ENCODE assay signal across 20 mouse cellular contexts in genomic region chr4:138353438-138354171, GRCm38 (mm10). TPM values are rescaled to one million over a fixed set of nuclear protein-coding genes. Genes with fewer than 3 reads are reported as not detected.
DNase-seq lines count a peak whose midpoint lies in the region; ATAC-seq and TF ChIP-seq lines count a peak whose summit lies in the region.
"Had no signal": no experiment of that assay in that cellular context is flagged by ENCODE, and none has a peak within 500 bp of the region (broad histone marks: within the 10 kb centered on the region; RNA-seq: fewer than 3 reads in every experiment).

No protein-coding gene starts in this region.

- peak; percentile 63 for DNase-seq in adrenal gland, postnatal 14 days
- DNase-seq in adrenal gland, adult 18-20 months (ENCODE audit: low spot score in 2 of 2): no peak
- peak; percentile 82 for DNase-seq in kidney, adult 11 months
- peak; percentile 74 for DNase-seq in kidney, postnatal 14 days
- no peak for DNase-seq in layer of hippocampus, adult 18-20 months (ENCODE audit: low spot score in 2 of 2)
- DNase-seq: gastrocnemius, adult 2 months; layer of hippocampus, postnatal 36 days; lung, postnatal 36 days; midbrain, embryonic 14.5 days; thymus, postnatal 36 days had no signal

- no peaks in the 10 kb centered on the region for H3K27me3 ChIP-seq in kidney, embryonic 14.5 days (ENCODE audit: control insufficient read depth, insufficient read depth, low read length)
- no peaks in the 10 kb centered on the region for H3K27me3 ChIP-seq in intestine, postnatal 0 days (replicated peaks; ENCODE audit: control insufficient read depth, insufficient read depth, low read length)
- H3K27me3 ChIP-seq: liver, embryonic 15.5 days; Patski had no signal

- H3K4me3 ChIP-seq in kidney, embryonic 14.5 days (ENCODE audit: low read length): no peak overlapping the region
- H3K4me3 ChIP-seq in intestine, postnatal 0 days (ENCODE audit: low read depth, low read length): no peak overlapping the region
- H3K4me3 ChIP-seq: erythroblast, embryonic 14.5 days; gastrocnemius, adult 2 months; hindbrain, embryonic 10.5 days; limb, embryonic 10.5 days; liver, embryonic 15.5 days had no signal

- H3K36me3 ChIP-seq in kidney, embryonic 14.5 days (ENCODE audit: control insufficient read depth, insufficient read depth, low read length): no peaks in the 10 kb centered on the region
- no peaks in the 10 kb centered on the region for H3K36me3 ChIP-seq in intestine, postnatal 0 days (ENCODE audit: control insufficient read depth, insufficient read depth)
- H3K36me3 ChIP-seq: hindbrain, embryonic 10.5 days; limb, embryonic 10.5 days; liver, embryonic 15.5 days had no signal

- 0 out of 2 replicates have a peak, but pooled peaks have one; percentile 8 for TF ChIP-seq CTCF in intestine, postnatal 0 days (IDR thresholded peaks at IDR 0.05; ENCODE audit: low read depth)

- no peak overlapping the region for H3K9ac ChIP-seq in kidney, embryonic 14.5 days (ENCODE audit: low read depth, low read length)
- H3K9ac ChIP-seq in intestine, postnatal 0 days (ENCODE audit: low read depth, low read length): no peak overlapping the region
- H3K9ac ChIP-seq: liver, embryonic 15.5 days had no signal

- ATAC-seq in kidney, embryonic 14.5 days (ENCODE audit: low FRiP score, low TSS enrichment): no peak
- no peak for ATAC-seq in intestine, postnatal 0 days
- no peak for ATAC-seq in CD4-positive, CD25-positive, alpha-beta regulatory T cell, adult 4 months
- ATAC-seq: forebrain, embryonic 16.5 days; Patski had no signal

- 71% methylated on average over 10 of the region's 10 CpGs for WGBS in kidney, embryonic 14.5 days
- WGBS in intestine, postnatal 0 days: 64% methylated on average over 10 of the region's 10 CpGs

- H3K9me3 ChIP-seq in kidney, embryonic 14.5 days (ENCODE audit: control insufficient read depth, low read length): no peaks in the 10 kb centered on the region; the same call in 1 of the 2 replicates
- H3K9me3 ChIP-seq in intestine, postnatal 0 days (ENCODE audit: control insufficient read depth): no peaks in the 10 kb centered on the region
- H3K9me3 ChIP-seq: hindbrain, embryonic 10.5 days; limb, embryonic 10.5 days; liver, embryonic 15.5 days had no signal

- H3K27ac ChIP-seq in kidney, embryonic 14.5 days (ENCODE audit: low read depth, low read length): no peak overlapping the region
- H3K27ac ChIP-seq in intestine, postnatal 0 days (ENCODE audit: low read depth, low read length): no peak overlapping the region
- H3K27ac ChIP-seq: gastrocnemius, adult 2 months; hindbrain, embryonic 10.5 days; limb, embryonic 10.5 days; liver, embryonic 15.5 days had no signal

- no peaks in the 10 kb centered on the region for H3K4me1 ChIP-seq in kidney, embryonic 14.5 days (ENCODE audit: control insufficient read depth, insufficient read depth, low read length)
- no peaks in the 10 kb centered on the region for H3K4me1 ChIP-seq in intestine, postnatal 0 days (replicated peaks; ENCODE audit: control insufficient read depth, insufficient read depth, low read length)
- H3K4me1 ChIP-seq: hindbrain, embryonic 10.5 days; limb, embryonic 10.5 days; liver, embryonic 15.5 days had no signal

- no peak overlapping the region for H3K4me2 ChIP-seq in kidney, embryonic 14.5 days (replicated peaks; ENCODE audit: low read depth, low read length)
- no peak overlapping the region for H3K4me2 ChIP-seq in intestine, postnatal 0 days (replicated peaks; ENCODE audit: low read depth)
- H3K4me2 ChIP-seq: liver, embryonic 15.5 days had no signal

RNA-seq across cellular contexts. Expression of gene Cda, which starts 14.2 kb away (rescaled TPM):
- 10.4 and 11.5 TPM in 2 replicates for total RNA-seq in adrenal gland, postnatal 14 days (2021)
- total RNA-seq in adrenal gland, adult 18-20 months (2021): 10 to 100 TPM in 1 of 2 experiments, 1 to 10 TPM in 1; 8.9 to 10.0 TPM
- 21.7 TPM in 2 replicates for polyA plus RNA-seq in kidney, embryonic 14.5 days (2014; fragmentation: Nextera tagmentation; extraction: Ambion mirVana)
- 37.5 and 41.7 TPM in 2 replicates for polyA plus RNA-seq in intestine, postnatal 0 days (2015; fragmentation: Nextera tagmentation; extraction: Ambion mirVana)
- total RNA-seq in layer of hippocampus, adult 18-20 months (2021): 1 to 10 TPM; 1.7 to 2.4 TPM
- not detected for polyA plus RNA-seq in CD4-positive, CD25-positive, alpha-beta regulatory T cell, adult 4 months (2017; shearing (Covaris generic))

RNA-seq across cellular contexts. Expression of gene Pink1, which starts 27.5 kb away (rescaled TPM):
- total RNA-seq in adrenal gland, postnatal 14 days (2021): 149 and 151 TPM in 2 replicates
- 100 to 1,000 TPM; 193 to 198 TPM for total RNA-seq in adrenal gland, adult 18-20 months (2021)
- polyA plus RNA-seq in kidney, embryonic 14.5 days (2014; fragmentation: Nextera tagmentation; extraction: Ambion mirVana): 25.7 and 27.1 TPM in 2 replicates
- polyA plus RNA-seq in intestine, postnatal 0 days (2015; fragmentation: Nextera tagmentation; extraction: Ambion mirVana): 65.8 and 71.7 TPM in 2 replicates
- 100 to 1,000 TPM; 309 to 311 TPM for total RNA-seq in layer of hippocampus, adult 18-20 months (2021)
- 10 to 100 TPM; 12.9 to 22.6 TPM for polyA plus RNA-seq in CD4-positive, CD25-positive, alpha-beta regulatory T cell, adult 4 months (2017; shearing (Covaris generic))

RNA-seq across cellular contexts. Expression of gene Fam43b, which starts 42.7 kb away (rescaled TPM):
- total RNA-seq in adrenal gland, postnatal 14 days (2021): 2.1 and 3.0 TPM in 2 replicates
- 1 to 10 TPM; 1.6 to 2.2 TPM for total RNA-seq in adrenal gland, adult 18-20 months (2021)
- polyA plus RNA-seq in kidney, embryonic 14.5 days (2014; fragmentation: Nextera tagmentation; extraction: Ambion mirVana): not detected in 2 replicates
- not detected in 2 replicates for polyA plus RNA-seq in intestine, postnatal 0 days (2015; fragmentation: Nextera tagmentation; extraction: Ambion mirVana)
- 10 to 100 TPM; 31.8 to 34.3 TPM for total RNA-seq in layer of hippocampus, adult 18-20 months (2021)
- not detected for polyA plus RNA-seq in CD4-positive, CD25-positive, alpha-beta regulatory T cell, adult 4 months (2017; shearing (Covaris generic))
- total RNA-seq: gastrocnemius, adult 2 months had no signal
- polyA plus RNA-seq: erythroblast, embryonic 14.5 days; hindbrain, embryonic 10.5 days; large intestine, adult 2 months; limb, embryonic 10.5 days; liver, embryonic 15.5 days; Patski had no signal

RNA-seq across cellular contexts. Expression of gene Ddost, which starts 49.1 kb away (rescaled TPM):
- total RNA-seq in adrenal gland, postnatal 14 days (2021): 113 and 115 TPM in 2 replicates
- 100 to 1,000 TPM; 115 to 119 TPM for total RNA-seq in adrenal gland, adult 18-20 months (2021)
- 299 and 332 TPM in 2 replicates for polyA plus RNA-seq in kidney, embryonic 14.5 days (2014; fragmentation: Nextera tagmentation; extraction: Ambion mirVana)
- polyA plus RNA-seq in intestine, postnatal 0 days (2015; fragmentation: Nextera tagmentation; extraction: Ambion mirVana): 177 and 178 TPM in 2 replicates
- total RNA-seq in layer of hippocampus, adult 18-20 months (2021): 10 to 100 TPM; 93.0 to 96.1 TPM
- polyA plus RNA-seq in CD4-positive, CD25-positive, alpha-beta regulatory T cell, adult 4 months (2017; shearing (Covaris generic)): 100 to 1,000 TPM in 1 of 2 experiments, 10 to 100 TPM in 1; 92.3 to 122 TPM

Comparison
In these comparisons a context has a peak if more than half of its experiments do, and no peak if none do; other contexts are left out.
1. DNase-seq: peak in adrenal gland, postnatal 14 days (single experiment), kidney, adult 11 months (single experiment) and kidney, postnatal 14 days (single experiment); none in adrenal gland, adult 18-20 months (0 of 2) and layer of hippocampus, adult 18-20 months (0 of 2).